Mouse (Mus musculus): ENCODE results near the gene Arl6ip6.

Gene Arl6ip6

DNA sequence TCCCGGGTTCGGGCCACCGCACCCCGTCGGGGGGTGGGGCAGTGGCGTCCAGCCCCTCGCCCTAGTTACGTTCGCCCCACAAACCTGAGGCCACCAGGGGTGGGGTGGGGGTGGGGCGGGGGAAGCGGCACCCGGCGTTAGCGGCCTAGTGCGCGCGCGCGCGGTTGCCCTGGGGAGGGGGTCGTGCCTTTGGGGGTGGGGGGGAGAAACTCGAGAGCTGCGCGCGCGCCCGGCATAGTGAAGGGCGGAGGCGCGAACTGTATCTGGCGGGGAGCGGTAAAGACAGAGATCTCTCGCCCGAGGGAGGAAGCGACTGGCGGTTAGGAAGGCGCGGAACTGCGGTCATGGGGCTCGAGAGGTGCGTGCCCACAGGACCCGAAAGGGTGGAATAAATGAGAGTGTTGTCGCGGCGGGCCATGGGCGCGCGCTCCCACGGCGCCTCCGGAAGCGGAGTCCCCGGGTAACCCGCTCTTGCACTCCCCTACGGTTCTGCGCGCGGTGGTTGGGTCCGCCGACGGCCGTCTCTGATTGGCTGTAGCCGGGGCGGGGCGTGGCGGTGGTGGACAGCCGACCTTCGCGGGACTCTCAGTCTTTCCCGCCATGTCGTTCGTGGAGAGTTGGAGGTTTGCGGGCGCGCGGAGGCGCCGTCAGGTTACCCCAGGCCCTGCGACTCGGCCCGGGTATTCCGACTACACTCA is at the start of gene Arl6ip6:
Arl6ip6 (plus strand) TSS at position 204 of the 698 bp plus-strand sequence.
- DNase-seq (ENCODE audit: low spot score in 2 of 2): peak; percentile 90 to 97

DNA sequence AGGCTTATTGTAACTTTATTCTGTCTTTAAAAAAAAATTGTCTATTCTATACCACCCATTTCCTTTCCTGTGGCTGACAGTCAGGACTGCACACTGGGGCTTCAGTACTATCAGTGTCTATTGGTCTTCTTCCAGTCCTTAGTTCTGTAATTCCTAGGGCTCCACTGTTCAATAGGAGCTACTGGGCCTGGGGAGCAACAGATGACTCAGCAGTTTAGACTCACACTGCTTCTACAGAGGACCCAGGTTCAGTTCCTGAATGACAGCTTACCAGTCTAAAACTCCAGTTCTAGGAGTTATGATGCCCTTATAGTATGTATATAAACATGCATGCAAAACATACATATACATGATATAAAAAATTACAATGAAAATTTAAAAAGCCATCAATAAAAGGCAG is 44.7 kb upstream of the Arl6ip6 start:
- no peak for DNase-seq (ENCODE audit: low spot score in 2 of 2)

DNA sequence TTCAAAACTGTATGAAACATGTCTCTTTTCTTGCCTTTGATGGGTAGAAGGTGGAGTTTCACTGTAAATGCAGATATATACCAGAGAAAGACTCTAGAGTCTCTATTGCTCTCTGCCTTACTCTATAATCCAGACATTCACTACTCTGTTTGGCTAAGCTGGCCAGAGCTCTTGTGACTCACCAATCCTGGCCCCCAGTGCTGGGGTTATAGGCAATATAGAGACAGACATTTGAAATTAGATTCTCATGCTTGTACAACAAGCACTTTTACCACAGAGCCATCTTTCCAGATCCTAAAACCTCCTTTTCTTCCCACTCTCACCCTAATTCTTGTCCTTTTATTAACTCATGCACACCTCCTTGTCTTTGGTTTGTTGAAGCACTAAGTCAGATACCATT is 17.6 kb upstream of the Arl6ip6 start:
- DNase-seq (ENCODE audit: low spot score in 2 of 2): no peak

DNA sequence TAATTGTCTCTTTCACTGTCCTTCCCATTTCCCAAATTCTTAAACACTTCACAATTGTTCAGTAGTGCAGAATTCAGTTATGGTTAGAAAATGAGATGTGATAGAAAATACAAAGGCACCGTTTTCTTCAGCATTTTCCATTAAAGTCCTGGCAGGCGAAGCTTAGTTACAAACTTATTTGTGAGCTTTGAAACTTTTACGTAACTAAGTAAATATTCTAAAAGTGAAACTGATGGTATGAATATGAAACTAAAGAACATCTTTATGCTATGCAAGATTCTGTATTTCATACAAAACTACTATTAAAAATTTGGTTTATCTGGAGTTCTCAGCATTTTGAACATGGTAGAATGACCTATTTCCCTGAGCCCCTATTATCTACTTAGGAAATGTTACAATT is 12.6 kb upstream of the Arl6ip6 start:
- no peak for DNase-seq (ENCODE audit: low spot score in 2 of 2)

DNA sequence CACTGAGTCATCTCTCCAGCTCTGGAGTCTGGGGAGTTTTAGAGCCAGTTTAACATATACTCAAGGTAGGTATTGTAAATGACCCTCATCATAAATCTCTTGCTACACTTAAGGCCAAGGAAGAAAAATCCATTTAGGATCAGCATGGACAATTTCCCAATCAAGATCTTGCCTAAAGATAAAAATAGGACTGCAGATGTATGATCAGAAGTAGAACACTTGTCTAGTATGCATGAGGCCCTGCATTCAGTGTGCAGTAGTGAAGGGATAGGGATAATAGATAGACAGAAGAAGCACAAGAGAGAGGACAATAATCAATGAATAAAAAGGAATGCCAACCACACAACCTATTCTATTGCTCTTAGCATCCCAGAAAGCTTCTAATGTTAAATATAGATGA is 11.7 kb upstream of the Arl6ip6 start:
- no peak for DNase-seq (ENCODE audit: low spot score in 2 of 2)

DNA sequence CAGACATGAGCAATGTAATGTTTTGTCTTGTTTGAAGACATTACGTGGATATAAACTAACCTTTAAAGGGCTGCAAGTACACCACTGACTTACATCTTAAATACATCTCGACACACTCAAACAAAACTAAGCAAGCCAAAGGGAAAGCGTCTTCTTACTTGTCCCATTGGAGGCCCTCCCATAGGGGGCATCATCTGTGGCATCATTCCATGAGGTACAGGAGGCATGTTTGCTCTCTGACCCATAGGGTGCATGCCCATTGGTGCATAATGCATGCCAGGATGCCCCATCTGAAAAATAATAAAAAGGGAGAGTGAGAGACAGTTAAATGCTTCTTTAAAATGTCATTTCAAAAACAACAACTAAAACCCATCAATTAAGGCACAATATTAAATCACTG is 1.7 kb upstream of the Arl6ip6 start:
- no peak for DNase-seq (ENCODE audit: low spot score in 2 of 2)

DNA sequence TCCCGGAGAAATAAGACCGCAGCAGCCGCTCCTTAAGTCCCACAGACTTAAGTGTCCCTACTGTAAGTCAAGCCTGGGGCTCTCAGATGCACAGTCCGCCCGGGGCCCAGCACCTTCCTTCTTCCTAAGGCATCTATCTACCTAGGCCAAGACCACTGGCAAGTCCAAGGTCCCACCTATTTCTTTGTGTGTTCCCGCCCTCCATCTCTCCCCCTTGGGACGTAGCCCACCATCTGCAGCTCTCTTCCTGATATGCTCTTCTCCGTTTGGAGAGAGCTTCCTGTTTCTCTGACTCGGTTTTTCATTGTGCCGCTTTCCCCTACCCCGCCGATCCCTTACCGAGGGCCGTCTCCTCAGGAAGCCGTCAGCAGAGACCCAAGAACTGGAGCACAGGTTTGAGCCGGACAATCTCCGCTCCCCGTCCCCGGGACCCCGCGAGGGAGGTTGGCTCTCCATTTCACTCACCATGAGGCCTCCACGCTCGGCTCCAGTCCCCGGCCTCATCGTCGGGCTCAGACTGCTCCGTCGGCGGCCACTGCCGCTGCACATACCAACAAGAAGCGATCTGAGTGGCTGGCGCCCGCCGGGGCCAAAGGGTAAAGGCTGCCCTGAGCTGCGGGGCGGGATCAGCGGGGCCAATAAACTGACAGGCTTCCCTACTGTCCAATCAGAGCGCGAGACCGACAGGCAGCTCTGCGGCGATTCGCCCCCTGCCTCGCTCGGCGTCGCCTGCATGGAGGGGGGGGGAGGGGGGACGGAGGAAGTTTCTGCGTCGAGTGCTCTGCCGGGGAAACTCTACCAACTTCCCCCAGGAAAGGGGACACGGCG is 628 bp upstream of the Arl6ip6 start, which contains the start of gene Prpf40a:
Prpf40a (minus strand) TSS at position 601 of the 828 bp plus-strand sequence.
- peak; percentile 97 to 99 for DNase-seq (ENCODE audit: low spot score in 2 of 2)

DNA sequence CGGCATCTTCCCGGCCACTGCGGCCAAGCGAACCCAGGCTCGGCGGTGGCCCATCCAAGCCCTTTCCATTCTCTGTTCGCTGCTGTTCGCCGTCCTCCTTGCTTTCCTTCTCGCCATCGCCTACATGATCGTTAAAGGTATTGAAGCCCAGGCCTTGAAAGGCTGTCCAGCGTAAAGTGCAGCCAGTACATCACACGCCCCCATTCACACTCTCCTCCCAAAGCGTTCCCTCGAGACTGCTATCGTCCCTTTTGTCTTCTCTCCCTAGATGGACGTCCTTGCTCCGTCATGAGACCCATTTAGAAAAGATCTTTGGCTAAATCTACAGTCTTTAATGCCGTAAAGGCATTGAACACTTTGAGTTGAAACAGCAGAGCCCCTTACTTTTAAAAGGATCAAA is 860 bp downstream of the Arl6ip6 start:
- no peak for DNase-seq (ENCODE audit: low spot score in 2 of 2)

DNA sequence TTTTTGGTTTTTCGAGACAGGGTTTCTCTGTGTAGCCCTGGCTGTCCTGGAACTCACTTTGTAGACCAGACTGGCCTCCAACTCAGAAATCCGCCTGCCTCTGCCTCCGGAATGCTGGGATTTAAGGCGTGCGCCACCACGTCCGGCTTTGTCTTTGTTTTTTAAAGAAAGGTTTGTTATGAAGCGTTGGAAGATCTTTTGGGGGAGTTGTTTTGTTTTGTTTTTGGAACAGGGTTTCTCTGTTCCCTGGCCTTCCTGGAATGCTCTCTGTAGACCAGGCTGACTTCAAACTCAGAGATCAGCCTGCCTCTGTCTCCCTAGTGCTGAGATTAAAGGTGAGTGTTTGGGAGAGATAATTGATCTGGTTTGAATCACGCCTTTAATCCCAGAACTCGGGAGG is 4.9 kb downstream of the Arl6ip6 start:
- DNase-seq (ENCODE audit: low spot score in 2 of 2): no peak

DNA sequence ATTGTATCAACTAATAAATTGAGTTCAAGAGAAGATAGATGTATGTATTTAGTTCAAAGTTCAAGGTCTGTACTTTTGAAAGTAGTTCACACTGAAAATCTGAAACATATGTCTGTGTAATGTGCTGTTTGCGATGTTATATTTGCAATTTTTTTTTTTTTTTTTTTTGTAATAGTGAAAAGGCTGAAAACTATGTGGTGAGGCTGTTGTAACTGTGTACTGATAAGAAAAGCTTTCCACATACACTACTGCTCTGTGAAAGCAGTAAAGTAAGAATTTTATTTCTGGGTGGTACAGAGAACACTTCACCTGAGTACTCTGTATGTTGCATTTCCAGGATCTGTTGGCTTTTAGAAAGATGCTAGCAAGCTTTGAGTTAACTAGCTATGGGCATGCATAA is 7.7 kb downstream of the Arl6ip6 start:
- DNase-seq (ENCODE audit: low spot score in 2 of 2): no peak

DNA sequence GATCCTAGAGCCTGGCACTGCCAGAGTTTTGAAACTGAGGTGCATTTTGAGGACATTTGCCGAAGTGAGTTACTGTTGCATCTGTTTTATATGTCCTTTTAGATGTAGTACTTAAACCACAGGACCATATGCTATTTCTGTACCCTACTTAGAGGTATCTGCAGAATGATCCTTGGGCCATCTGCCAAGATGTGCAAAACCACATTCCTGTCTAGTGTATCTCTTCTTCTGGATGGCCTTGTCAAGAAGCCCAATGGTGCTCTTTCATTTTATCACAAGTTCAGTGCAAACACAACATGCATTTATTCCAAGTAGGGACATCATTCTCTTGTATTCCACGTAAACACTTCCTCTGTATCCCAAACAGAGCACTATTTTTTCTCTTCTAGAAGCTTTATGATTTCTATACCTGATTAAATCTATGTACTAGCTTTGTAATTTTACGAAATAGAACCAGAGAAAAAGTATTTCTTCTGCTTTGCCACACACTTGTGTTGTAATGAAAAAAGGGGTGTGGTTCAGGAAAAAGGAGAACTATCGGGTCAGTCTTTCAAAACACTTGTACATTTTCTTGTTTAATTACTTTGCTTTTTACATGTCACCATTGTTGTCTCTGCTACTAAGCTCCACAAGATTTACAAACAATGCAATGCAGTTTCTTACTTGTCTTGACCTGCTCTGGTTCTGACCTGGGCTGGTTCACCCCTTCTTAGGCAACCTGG is 8.8 kb downstream of the Arl6ip6 start:
- DNase-seq (ENCODE audit: low spot score in 2 of 2): no peak

DNA sequence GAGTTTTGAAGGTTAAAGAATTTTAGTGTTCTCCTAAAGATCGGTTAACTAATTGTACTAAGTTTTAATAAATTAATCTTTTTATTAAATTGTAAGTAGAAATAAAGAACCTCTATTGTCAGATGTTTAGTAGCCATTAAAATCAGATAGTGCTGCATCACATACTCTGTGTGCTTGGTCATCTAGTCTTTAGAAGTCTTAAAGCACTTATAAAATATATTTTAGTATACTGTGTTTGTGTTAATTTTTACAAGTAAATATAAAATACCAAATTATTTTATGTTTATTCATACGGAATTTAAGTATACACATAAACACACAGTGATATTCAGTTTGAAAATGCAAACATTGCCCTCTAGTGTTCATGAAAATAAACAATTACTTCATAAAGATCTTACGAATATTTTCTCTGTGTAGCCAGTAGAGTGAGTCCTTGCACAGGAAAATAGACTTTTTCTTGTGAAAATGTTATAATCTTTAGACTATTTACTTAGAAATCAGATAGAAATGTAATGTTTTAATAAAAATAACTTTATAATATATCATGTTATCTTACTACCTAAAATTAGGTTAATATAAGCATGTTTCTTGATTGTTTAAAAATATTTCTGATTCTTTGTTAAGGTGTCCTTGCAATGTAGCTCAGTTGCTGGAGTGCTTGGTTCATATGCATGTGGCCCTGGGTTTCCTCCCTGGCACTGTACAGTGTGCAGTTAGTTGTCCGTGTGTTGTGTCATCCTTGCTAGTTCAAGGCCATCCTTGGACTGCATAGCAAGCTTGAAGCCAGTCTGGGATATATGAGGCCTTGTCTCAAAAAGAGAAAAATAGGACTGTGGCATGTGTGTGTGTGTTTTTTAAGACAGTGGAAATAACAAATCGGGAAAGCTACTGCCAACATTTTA is 13.1 kb downstream of the Arl6ip6 start:
- no peak for DNase-seq (ENCODE audit: low spot score in 2 of 2)

DNA sequence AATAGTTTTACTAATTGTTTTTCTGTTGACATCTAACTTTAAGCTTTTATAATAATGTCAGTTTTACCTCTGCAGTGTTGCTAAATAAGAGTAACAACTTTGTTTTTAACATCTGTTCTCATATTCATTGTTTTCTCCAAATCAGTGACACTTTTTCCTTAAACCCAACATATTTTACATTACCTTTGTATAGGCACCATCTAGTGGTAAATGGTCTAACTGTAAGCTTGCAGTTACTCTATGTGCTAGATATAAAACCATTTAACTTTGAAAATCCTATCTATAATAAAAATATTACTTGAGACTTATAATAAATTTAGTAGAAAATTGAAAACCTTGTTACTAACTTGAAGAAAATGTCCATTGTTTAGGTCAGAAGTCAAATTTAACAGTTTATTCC is 15.2 kb downstream of the Arl6ip6 start:
- DNase-seq (ENCODE audit: low spot score in 2 of 2): no peak

DNA sequence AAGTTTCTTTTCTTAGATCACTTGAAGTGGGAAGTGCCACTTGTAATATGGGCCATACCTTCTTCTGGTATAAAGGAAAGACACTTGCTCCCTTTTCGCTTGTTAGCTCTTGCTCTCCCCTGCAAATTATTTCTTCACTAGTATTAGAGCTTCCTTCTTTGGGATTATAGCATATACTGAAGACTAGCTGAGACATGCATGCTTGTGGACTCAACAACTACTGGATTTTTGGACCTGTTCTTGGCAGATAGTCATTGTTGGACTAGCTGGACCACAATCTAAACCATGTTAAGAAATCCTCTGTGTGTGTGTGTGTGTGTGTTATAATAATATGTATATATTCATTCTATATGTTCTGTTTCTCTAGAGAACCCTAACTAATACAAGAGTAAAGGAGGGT is 22.0 kb downstream of the Arl6ip6 start:
- no peak for DNase-seq (ENCODE audit: low spot score in 2 of 2)

DNA sequence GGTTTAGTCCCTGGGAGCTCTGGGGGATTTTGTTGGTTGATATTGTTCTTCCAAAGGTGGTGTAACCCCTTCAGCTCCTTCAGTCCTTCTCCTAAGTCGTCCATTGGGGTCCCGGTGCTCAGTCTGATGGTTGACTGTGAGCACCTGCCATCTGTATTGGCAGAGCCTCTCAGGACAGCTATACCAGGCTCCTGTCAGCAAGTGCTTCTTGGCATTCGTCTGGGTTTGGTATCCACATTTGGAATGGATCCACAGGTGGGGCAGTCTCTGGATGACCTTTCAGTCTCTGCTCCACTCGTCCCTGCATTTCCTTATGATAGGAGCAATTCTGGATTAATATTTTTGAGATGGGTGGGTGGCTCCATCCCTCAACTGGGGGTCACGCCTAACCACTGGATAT is 30.7 kb downstream of the Arl6ip6 start:
- DNase-seq (ENCODE audit: low spot score in 2 of 2): no peak

DNA sequence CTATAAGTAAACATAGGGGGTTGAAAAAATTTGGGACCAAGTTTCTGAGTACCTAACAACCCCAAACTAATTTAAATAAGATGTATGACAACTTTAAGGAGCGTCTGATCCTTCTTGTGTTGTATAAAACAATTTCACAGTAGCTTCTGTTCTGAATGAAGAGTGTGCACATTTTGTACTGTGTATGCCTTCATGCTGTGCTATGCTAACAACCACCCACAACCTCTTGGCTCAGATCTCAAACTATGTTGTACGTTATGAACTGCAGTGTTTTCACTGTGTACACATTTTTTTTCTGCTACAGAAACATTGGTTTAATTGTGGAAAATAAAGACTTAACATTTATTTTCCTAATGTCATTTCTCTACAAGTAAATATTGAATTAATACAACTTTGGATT is 65.5 kb downstream of the Arl6ip6 start:
- peak in 1 of 2 experiments; percentile 2 for DNase-seq (ENCODE audit: low spot score in 2 of 2)

Measured in left cerebral cortex, adult 9 months (tissue).